Mouse (Mus musculus): ENCODE measurements around the gene Mtor.

GRCm38 (mm10) chr4:148417074-148417526 lies 31.3 kb upstream of the Mtor start:
- TF ChIP-seq CTCF (IDR thresholded peaks at IDR 0.05; ENCODE audit: low read depth) (no peak), EP300 (IDR thresholded peaks at IDR 0.05; ENCODE audit: low read depth) (peak; percentile 84)
